Mouse (Mus musculus): ENCODE data around the gene Ccdc163. TPM values are rescaled to one million over a fixed set of nuclear protein-coding genes. Genes with fewer than 3 reads are reported as not detected.

The Ccdc163 gene
- total RNA-seq, 2 experiments from 2014 or later: 8.3 to 9.1 TPM

DNA sequence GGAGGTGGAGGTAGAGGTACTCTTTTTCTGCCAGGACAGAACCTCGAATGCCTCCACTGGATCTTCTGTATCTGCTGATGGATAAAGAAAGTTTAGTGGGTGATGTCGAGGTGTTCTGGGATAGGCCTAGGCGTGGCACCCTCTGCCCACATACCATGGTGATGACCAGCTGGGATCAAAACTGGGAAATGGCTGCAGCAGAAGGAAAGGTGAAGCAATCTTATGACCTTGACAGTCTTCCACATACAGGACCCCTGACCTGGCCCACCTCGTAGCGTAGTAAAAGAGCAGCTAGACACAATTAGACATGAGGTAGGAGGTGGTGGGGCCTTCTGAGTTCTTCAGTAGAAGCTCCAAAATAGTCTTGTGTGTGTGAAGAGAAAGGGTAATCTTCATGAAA is 55.7 kb downstream of the Ccdc163 start:
- DNase-seq: no peak
- intact Hi-C loops (cut with DNase I): no loop called here

DNA sequence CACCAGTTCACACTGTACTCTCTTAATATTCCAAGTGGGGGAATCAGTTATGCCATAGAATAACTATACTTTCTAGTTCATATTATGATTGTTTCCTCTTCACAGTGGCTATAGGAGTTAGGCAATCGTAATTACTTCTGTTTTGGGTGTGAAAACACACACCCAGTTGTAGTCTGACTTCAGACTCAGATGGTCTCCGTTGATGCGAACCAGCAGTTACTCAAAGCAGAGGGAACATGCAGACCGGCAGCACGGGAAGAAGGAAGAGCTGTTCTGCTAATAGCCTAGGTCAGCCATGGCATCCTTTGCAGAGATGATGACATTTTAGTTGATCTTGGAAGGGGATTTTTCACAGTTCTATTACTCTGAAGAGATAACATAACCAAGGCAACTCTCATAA is 60.2 kb downstream of the Ccdc163 start:
- DNase-seq: no peak
- intact Hi-C loops (cut with DNase I): no loop called here

DNA sequence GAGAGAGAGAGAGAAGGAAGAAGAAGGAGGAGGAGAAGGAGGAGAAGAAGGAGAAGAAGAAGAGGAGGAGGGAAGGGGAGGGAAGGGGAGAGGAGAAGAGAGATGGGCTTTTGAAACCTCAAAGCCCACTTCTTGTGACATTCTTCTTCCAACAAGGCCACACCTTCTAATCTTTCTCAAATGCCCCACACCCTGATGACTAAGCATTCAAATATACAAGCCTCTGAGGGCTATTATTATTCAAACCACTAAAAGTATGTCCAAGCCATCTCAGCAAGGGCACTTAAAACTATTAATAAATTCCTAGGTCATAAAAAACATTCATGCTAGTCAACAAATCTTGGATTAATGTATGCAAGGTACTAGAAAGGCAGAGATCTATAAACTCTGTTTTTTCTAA is 60.8 kb downstream of the Ccdc163 start:
- no peak for DNase-seq
- intact Hi-C loops (cut with DNase I): no loop called here

DNA sequence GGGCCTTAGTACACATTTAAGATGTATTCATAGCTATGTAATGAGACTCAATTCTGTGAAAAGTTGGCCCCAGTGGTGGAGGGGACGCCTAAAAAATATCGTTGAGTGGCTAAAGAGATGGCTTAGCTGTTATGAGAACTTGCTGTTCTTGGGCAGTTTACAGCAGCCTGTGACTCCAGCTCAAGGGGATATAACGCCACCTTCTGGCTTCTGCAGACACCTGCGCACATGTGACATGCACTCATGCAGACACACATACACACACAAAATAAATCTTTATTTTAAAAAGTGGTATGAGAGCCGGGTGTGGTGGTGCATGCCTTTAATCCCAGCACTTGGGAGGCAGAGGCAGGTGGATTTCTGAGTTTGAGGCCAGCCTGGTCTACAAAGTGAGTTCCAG is 68.1 kb downstream of the Ccdc163 start:
- intact Hi-C loops (cut with DNase I): no loop called here
- DNase-seq: no peak

DNA sequence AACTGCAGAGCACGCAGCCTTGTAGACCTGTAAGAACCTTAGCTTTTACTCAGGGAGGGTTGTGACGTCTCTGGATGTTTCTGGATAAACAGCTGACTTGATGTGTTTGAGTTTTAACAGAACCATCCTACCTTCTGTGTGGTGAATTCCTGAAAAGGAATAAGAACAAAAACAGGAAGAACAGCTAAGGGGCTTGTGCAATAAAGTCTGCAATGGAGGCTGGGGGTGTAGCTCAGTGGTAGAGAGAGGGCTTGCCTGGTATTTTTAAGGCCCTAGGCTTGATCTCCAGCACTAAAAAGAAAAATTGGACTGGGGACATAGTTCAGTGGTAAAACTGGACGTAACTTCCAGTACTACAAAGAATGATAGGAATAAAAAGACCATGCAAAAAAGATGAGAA is 68.8 kb downstream of the Ccdc163 start:
- DNase-seq: no peak
- intact Hi-C loops (cut with DNase I): no loop called here

DNA sequence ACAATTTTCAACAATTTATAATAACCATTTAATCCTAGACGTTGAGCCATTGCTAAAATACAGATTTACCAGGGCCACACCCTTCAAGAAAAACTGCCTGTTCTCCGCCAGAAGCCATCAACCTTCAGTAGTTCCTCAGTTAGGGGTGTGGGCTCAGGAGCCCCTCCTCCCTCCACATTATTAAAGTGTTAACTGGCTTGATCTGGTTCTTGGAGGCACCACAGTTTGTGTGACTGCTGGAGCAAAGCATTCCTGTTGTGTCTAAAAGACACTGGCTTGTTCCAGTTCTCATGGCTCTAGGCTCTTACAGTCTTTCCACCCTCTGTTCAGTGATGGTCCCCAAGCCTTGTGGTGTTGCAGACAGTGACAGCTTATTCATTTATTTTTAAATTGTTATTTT is 72.2 kb downstream of the Ccdc163 start:
- intact Hi-C loops (cut with DNase I): no loop called here
- DNase-seq: no peak

DNA sequence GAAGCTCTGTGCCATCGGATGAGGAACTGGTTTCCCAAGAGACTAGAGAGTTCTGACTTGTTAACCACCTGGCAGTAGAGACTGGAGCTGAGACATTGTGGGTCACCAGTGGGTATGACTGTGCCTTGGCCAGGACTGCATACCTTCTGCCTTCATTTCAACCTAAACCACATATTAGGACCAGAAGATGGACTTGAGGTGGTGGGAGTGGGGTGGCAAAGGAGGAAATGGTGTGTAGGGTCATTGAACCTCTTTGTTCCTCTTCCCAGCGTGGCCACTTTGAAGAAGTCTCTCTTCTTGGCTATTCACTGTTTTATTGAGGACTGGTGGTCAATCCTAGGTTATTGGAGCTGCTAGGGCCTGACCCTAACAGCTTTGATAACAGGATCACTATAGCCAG is 73.1 kb downstream of the Ccdc163 start:
- no peak for DNase-seq
- intact Hi-C loops (cut with DNase I): no loop called here

DNA sequence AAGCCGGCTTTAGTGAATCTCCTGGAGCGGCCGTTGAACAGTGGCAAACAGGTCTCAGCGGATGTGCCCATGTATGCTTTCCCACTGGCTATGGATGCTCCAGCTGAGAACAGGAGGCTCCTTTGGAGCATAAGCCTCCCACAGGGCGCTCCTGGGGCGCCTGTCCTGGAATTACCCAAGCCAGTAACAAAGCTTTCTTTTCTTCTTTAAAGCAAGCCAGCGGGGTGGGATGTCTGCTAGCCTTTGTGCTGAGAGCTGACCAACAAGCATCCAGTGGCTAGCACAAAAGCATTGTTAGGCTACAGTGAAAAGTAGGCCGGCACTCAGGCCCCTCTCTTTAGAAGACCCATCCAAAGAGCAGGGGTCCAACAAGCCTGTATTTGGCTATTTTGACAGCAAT is 73.9 kb downstream of the Ccdc163 start:
- no peak for DNase-seq
- intact Hi-C loops (cut with DNase I): no loop called here

DNA sequence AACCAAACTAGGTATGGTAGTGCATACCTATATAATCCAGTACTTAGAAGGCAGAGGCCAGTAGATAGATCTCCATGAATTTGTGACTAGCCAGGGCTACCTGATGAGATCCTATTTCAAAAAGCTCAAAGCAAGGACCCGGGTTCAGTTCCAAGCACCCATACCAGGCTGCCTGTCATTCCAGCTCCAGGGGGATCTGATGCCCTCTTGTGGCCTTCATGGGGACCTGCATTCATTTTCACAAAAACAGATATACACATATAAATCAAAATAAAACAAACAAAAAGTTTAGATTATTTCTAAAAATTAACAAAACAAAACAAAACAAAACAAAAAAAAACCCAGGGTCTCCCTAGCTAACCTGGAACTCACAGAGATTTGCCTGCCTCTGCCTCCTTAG is 78.3 kb downstream of the Ccdc163 start:
- intact Hi-C loops (cut with DNase I): no loop called here
- DNase-seq: no peak

DNA sequence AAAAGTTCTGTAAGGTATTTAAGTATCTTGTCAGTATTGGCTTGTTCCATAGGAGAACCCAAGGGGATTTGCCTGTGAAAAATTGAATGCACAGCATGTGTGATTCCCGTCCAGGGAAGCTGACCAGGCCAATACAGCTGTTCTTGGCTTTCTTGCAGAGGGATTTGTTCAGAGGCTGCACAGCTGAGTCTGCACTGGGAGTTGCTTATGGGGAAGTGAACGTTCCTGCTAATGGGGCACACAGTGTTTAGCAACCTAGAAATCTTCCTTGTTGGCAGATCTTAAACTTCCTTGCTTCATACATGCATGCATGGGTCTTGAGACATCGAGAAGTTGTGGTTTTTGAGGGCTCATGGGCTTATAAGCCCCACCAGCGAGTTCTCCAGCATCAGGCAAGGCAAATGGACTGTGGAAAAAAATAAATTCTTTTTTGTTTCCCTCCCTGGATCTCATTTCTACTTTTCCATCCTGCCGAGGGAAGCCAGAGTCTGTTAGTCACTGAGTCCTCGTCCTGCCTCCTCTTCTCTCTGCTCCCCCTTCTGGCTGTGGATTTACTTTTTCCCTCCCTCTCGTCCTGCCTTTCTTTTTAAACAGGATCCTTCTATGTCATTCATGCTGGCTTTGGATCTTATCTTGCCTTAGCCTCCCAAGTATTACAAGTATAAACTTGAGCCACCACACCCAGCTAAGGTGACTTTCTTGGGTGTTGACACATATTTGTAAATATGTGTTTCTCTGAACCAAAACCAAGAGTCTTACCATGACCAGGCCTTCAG is 79.9 kb downstream of the Ccdc163 start:
- peak; percentile 30 to 38 for DNase-seq
- intact Hi-C loops (cut with DNase I): no loop called here

DNA sequence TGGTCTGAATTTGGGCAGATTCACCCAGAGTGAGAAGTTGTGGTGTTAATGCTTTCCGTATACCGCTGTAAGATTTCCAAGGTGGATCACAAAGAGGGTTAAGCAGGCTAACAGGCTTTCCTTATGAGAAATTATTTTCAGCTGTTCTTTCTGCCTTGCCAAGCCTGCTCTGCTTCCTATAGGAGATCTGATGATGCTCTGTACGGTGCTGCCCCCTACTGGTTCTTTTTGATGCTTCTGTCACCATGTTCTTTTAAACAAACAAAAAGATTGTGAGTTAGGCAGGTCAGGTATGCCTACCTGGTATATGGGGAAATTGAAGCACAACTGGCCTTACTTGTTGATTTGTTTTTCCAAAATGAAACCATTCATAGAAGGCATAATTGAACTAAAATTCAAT is 80.6 kb downstream of the Ccdc163 start:
- DNase-seq: peak; percentile 85 to 91
- intact Hi-C loops (cut with DNase I): loop anchor here (1.0 kb wide), 1 partner anchor 70 kb away; no protein-coding TSS in a partner anchor

DNA sequence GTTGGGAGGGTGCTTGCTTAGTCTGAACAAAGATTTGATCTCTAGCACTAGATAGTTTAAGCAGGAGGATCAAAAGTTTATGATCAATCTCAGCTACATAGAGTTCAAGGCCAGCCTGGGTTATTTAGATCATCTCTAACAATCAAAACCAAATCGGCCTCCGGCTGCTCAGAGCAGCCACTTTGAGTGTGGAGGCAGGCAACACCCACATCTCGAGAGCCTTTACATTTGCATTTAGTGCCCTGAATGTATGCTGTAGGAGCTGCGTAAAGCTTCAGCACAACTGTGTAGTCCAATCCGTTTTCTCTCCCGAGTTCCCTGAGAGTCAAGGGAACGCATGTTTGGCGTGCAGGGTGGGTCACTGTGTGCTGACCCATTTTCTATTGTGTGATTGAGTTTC is 84.1 kb downstream of the Ccdc163 start:
- DNase-seq: no peak
- intact Hi-C loops (cut with DNase I): no loop called here

DNA sequence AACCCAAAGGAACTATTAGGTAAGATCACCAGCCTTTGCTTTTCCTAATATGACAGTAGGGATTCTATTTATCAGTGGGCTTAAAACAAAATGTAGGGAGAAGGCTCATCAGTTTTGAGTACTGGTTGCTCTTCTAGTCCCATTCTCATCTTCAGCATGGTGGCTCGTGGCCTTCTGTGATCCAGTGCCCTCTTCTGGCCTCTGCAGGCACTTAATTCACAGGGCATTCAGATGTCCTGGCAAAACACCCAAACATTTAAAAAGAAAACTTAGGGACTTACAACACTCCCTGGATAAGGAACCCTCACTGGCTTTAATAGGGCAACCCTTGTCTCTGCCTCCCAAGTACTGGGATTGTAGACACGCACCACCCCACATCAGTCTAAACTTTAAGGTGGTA is 86.0 kb downstream of the Ccdc163 start:
- intact Hi-C loops (cut with DNase I): no loop called here
- no peak for DNase-seq

DNA sequence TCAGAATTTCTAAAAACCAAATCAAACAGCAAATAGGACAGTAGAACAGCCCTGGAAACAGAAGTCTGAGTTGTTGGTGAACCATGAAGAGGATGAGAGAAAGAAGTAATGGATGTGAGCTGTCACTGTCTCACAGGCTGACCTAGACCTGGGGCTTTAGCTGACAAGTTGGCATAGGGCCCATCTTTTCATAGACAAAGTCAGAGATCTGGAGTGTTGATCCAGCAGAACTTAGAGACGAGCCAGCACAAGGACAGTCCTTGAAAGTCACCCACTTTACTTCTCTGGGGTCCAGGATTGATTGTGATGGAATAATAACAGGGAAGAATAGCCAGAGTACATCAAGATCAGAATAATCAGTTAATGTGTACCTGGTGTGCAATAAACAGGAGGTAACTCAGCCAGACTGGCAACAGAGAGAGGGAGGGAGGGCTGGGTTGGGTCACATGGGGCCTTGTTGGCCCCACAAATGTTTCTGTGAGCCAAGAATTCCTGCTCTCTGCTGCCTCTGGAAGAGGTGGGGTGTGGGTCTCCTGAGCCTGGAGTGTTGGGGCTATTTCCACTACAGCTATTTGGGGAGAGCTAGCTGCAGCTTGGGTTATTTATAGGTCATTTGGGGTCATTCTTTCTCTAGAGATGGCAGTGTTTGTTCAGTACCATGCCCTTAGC is 88.3 kb downstream of the Ccdc163 start:
- DNase-seq: peak; percentile 75 to 76
- intact Hi-C loops (cut with DNase I): no loop called here

DNA sequence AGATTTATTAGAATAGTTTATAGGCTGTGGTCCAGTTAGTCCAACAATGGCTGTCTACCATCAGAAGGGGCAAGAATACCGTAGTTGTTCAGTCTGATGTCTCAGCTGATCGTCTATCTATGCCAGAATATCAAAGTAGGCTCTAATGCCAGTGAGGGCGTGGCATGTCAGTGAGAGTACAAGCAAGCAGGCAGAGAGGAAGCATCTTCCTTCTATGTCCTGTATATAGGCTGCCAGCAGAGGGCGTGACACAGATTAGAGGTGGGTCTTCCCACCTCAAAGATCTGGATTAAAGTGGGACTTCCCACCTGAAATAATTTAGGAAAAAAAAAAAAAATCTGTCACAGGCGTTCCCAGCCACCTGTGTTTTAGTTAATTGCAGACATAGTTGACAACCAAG is 91.6 kb downstream of the Ccdc163 start:
- DNase-seq: no peak
- intact Hi-C loops (cut with DNase I): no loop called here

Other genes starting within 250 kb of the Ccdc163 start
- gene Mast2, start 244.3 kb upstream of the Ccdc163 start, total RNA-seq (2021): 10 to 100 TPM; 90.2 to 97.5 TPM
- 10 to 100 TPM; 15.1 to 17.1 TPM for gene Ipp, start 201.0 kb upstream of the Ccdc163 start, total RNA-seq (2021)
- gene Tmem69, start 152.6 kb upstream of the Ccdc163 start, total RNA-seq (2021): 10 to 100 TPM; 19.4 to 19.8 TPM
- gene Gpbp1l1, start 150.9 kb upstream of the Ccdc163 start, total RNA-seq (2021): 10 to 100 TPM; 67.7 to 72.3 TPM
- gene Ccdc17, start 111.9 kb upstream of the Ccdc163 start, total RNA-seq (2021): 1 to 10 TPM; 2.1 to 3.2 TPM
- 10 to 100 TPM; 46.4 to 53.6 TPM for gene Nasp, start 80.6 kb upstream of the Ccdc163 start, total RNA-seq (2021)
- 100 to 1,000 TPM; 419 to 457 TPM for gene Akr1a1, start 56.8 kb upstream of the Ccdc163 start, total RNA-seq (2021)
- 100 to 1,000 TPM; 420 to 430 TPM for gene Prdx1, start 23.0 kb upstream of the Ccdc163 start, total RNA-seq (2021)
- 10 to 100 TPM; 32.8 to 40.0 TPM for gene Mmachc, start 103 bp upstream of the Ccdc163 start, total RNA-seq (2021)
- gene Tesk2, start 12.4 kb downstream of the Ccdc163 start, total RNA-seq (2021): 1 to 10 TPM; 1.7 to 2.1 TPM
- 10 to 100 TPM; 13.2 to 13.6 TPM for gene Toe1, start 99.1 kb downstream of the Ccdc163 start, total RNA-seq (2021)
- gene Mutyh, start 99.2 kb downstream of the Ccdc163 start, total RNA-seq (2021): 1 to 10 TPM; 1.7 to 1.9 TPM
- gene Hpdl, start 113.2 kb downstream of the Ccdc163 start, total RNA-seq (2021): 1 to 10 TPM; 3.5 to 3.8 TPM
- gene Zswim5, start 168.9 kb downstream of the Ccdc163 start, total RNA-seq (2021): 1 to 10 TPM; 1.5 to 1.6 TPM